Mouse (Mus musculus) neural tube, embryonic 13.5 days (tissue): ENCODE measurements around the gene Txndc2. TPM values are rescaled to one million over a fixed set of nuclear protein-coding genes. Genes with fewer than 3 reads are reported as not detected.

Experiments
- ATAC-seq: fragments of 200-750 bp; cut with Nextera tagmentation; 2 replicates; pipeline ENCODE4 v1.8.0; 2017; ENCODE audit warnings: low read depth, mild to moderate bottlenecking, moderate TSS enrichment, moderate library complexity
- H3K27ac ChIP-seq: fragments of 300-500 bp; sonication (generic); replicated peaks from 2 replicates; pipeline ENCODE4 v1.5.1; 2015; ENCODE audit warnings: moderate library complexity, mild to moderate bottlenecking, inconsistent platforms
- H3K27me3 ChIP-seq: fragments of 300-500 bp; sonication (generic); 2 replicates; pipeline ENCODE4 v1.6.1; 2015; ENCODE audit warnings: mild to moderate bottlenecking, inconsistent platforms
- H3K36me3 ChIP-seq: fragments of 300-500 bp; sonication (generic); 2 replicates; pipeline ENCODE4 v1.6.1; 2015; ENCODE audit warnings: mild to moderate bottlenecking, inconsistent platforms
- H3K4me1 ChIP-seq: fragments of 300-500 bp; sonication (generic); replicated peaks from 2 replicates; pipeline ENCODE4 v1.6.1; 2015; ENCODE audit warnings: inconsistent platforms
- H3K4me2 ChIP-seq: fragments of 300-500 bp; sonication (generic); 2 replicates; pipeline ENCODE4 v1.6.1; 2015; ENCODE audit warnings: inconsistent platforms, mild to moderate bottlenecking, moderate library complexity
- H3K4me3 ChIP-seq: fragments of 300-500 bp; sonication (generic); 2 replicates; pipeline ENCODE4 v1.5.1; 2015; ENCODE audit warnings: mild to moderate bottlenecking, inconsistent platforms
- H3K9ac ChIP-seq: fragments of 300-500 bp; sonication (generic); 2 replicates; pipeline ENCODE4 v1.6.1; 2015; ENCODE audit warnings: moderate library complexity, mild to moderate bottlenecking, inconsistent platforms
- H3K9me3 ChIP-seq: fragments of 300-500 bp; sonication (generic); 2 replicates; pipeline ENCODE4 v1.6.1; 2016; ENCODE audit warnings: inconsistent platforms
- WGBS: fragments of 180-500 bp; shearing (Covaris S2); methylation state at CpG from one replicate; pipeline ENCODE4 v1.1.7; 2015; 5-methylcytosine and 5-hydroxymethylcytosine counted together
- polyA plus RNA-seq: library from polyadenylated mRNA; unstranded; fragments of >200 nt; fragmentation: Nextera tagmentation; extraction: Ambion mirVana; gene quantifications from 2 replicates; pipeline ENCODE4 v1.2.1, GENCODE M21; 2015

Gene Txndc2
- polyA plus RNA-seq, 1 experiment from 2014 or later, result not detected

- no peak for ATAC-seq
- Histone ChIP-seq H3K4me3 (no peak overlapping the region), H3K4me2 (no peak overlapping the region), H3K36me3 (no peaks in the 10 kb centered on the region), H3K9ac (no peak overlapping the region), H3K27ac (no peak overlapping the region), H3K4me1 (peaks cover 72% of the 10 kb centered on the region), H3K27me3 (no peaks in the 10 kb centered on the region), H3K9me3 (no peaks in the 10 kb centered on the region)
- WGBS, result 52% methylated on average over 7 of the region's 7 CpGs
Measured at GRCm38 (mm10) chr17:65607574-65608311, 34.2 kb downstream of the Txndc2 start.

- 78% methylated on average over 4 of the region's 4 CpGs for WGBS
- Histone ChIP-seq H3K27ac (no peak overlapping the region), H3K27me3 (no peaks in the 10 kb centered on the region), H3K4me3 (no peak overlapping the region), H3K9ac (no peak overlapping the region), H3K9me3 (no peaks in the 10 kb centered on the region), H3K4me1 (peaks cover 65% of the 10 kb centered on the region), H3K36me3 (no peaks in the 10 kb centered on the region), H3K4me2 (no peak overlapping the region)
- ATAC-seq, result no peak
Measured at GRCm38 (mm10) chr17:65606014-65606413, 36.0 kb downstream of the Txndc2 start.

- ATAC-seq, result no peak
- Histone ChIP-seq H3K4me2 (no peak overlapping the region), H3K9ac (no peak overlapping the region), H3K27me3 (no peaks in the 10 kb centered on the region), H3K4me3 (no peak overlapping the region), H3K9me3 (no peaks in the 10 kb centered on the region), H3K36me3 (no peaks in the 10 kb centered on the region), H3K27ac (no peak overlapping the region), H3K4me1 (peaks cover 66% of the 10 kb centered on the region)
Measured at GRCm38 (mm10) chr17:65604892-65605291, 37.1 kb downstream of the Txndc2 start.

- Histone ChIP-seq H3K4me1 (peaks cover 65% of the 10 kb centered on the region), H3K36me3 (no peaks in the 10 kb centered on the region), H3K9ac (no peak overlapping the region), H3K9me3 (no peaks in the 10 kb centered on the region), H3K27me3 (no peaks in the 10 kb centered on the region), H3K4me2 (no peak overlapping the region), H3K27ac (no peak overlapping the region), H3K4me3 (no peak overlapping the region)
- no peak for ATAC-seq
Measured at GRCm38 (mm10) chr17:65604315-65604714, 37.7 kb downstream of the Txndc2 start.

- ATAC-seq, result no peak
- no peaks in the 10 kb centered on the region for H3K27me3 ChIP-seq
- no peaks in the 10 kb centered on the region for H3K9me3 ChIP-seq
- H3K4me1 ChIP-seq, result peaks cover 38% of the 10 kb centered on the region
- no peak overlapping the region for H3K9ac ChIP-seq
- no peak overlapping the region for H3K4me3 ChIP-seq
- no peak overlapping the region for H3K4me2 ChIP-seq
- 84% methylated on average over 3 of the region's 3 CpGs for WGBS
- H3K27ac ChIP-seq, result no peak overlapping the region
- peaks cover under 1% of the 10 kb centered on the region for H3K36me3 ChIP-seq
Measured at GRCm38 (mm10) chr17:65597857-65598486, 44.0 kb downstream of the Txndc2 start.

GRCm38 (mm10) chr17:65594687-65595086 is 47.3 kb downstream of the Txndc2 start:
- peaks cover 15% of the 10 kb centered on the region for H3K36me3 ChIP-seq
- WGBS, result 91% methylated on average over 8 of the region's 8 CpGs
- H3K4me2 ChIP-seq, result no peak overlapping the region
- no peak overlapping the region for H3K9ac ChIP-seq
- H3K27ac ChIP-seq, result no peak overlapping the region
- H3K4me1 ChIP-seq, result peaks cover 19% of the 10 kb centered on the region
- H3K27me3 ChIP-seq, result no peaks in the 10 kb centered on the region
- no peak overlapping the region for H3K4me3 ChIP-seq
- no peak for ATAC-seq
- H3K9me3 ChIP-seq, result no peaks in the 10 kb centered on the region

Other genes with a start within 250 kb of the Txndc2 start
- gene Tmem232, start 101.4 kb downstream of the Txndc2 start, polyA plus RNA-seq, result 0.88 and 1.0 TPM in 2 replicates
- 308 and 327 TPM in 2 replicates for gene Vapa, start 28.6 kb downstream of the Txndc2 start, polyA plus RNA-seq
- gene Rab31, start 130.6 kb upstream of the Txndc2 start, polyA plus RNA-seq, result 65.5 and 71.7 TPM in 2 replicates
- 44.7 and 46.0 TPM in 2 replicates for gene Ppp4r1, start 140.4 kb upstream of the Txndc2 start, polyA plus RNA-seq
- 55.2 and 57.7 TPM in 2 replicates for gene Ralbp1, start 243.6 kb upstream of the Txndc2 start, polyA plus RNA-seq